Mouse (Mus musculus) lung, postnatal 0 days (tissue): ENCODE results near the gene Agt. TPM values are rescaled to one million over a fixed set of nuclear protein-coding genes. Genes with fewer than 3 reads are reported as not detected.

Experiments
- ATAC-seq: fragments of 200-750 bp; cut with Nextera tagmentation; 2 replicates; pipeline ENCODE4 v1.8.0; 2017; ENCODE audit warnings: moderate library complexity
- DNase-seq: peaks from one replicate; pipeline ENCODE4 v3.0.0-alpha.2; 2016; ENCODE audit warnings: low spot score
- H3K27ac ChIP-seq: fragments of 300-500 bp; sonication (generic); 2 replicates; pipeline ENCODE4 v1.5.1; 2014; ENCODE audit warnings: antibody characterized with exemption, mild to moderate bottlenecking, low read length, mixed read lengths
- H3K27me3 ChIP-seq: fragments of 300-500 bp; sonication (generic); replicated peaks from 2 replicates; pipeline ENCODE4 v1.6.1; 2014; ENCODE audit warnings: low read length, mixed read lengths; ENCODE audit not compliant: insufficient read depth
- H3K36me3 ChIP-seq: fragments of 300-500 bp; sonication (generic); 2 replicates; pipeline ENCODE4 v1.6.1; 2014; ENCODE audit warnings: low read length, mixed read lengths; ENCODE audit not compliant: insufficient read depth
- H3K4me1 ChIP-seq: fragments of 300-500 bp; sonication (generic); 2 replicates; pipeline ENCODE4 v1.6.1; 2014; ENCODE audit warnings: antibody characterized with exemption, low read depth, low read length, mixed read lengths; ENCODE audit not compliant: insufficient read depth
- H3K4me2 ChIP-seq: fragments of 300-500 bp; sonication (generic); replicated peaks from 2 replicates; pipeline ENCODE4 v1.6.1; 2014; ENCODE audit warnings: low read depth, mild to moderate bottlenecking, low read length, moderate library complexity, mixed read lengths
- H3K4me3 ChIP-seq: fragments of 300-500 bp; sonication (generic); 2 replicates; pipeline ENCODE4 v1.5.1; 2014; ENCODE audit warnings: low read depth, low read length
- H3K9ac ChIP-seq: fragments of 300-500 bp; sonication (generic); replicated peaks from 2 replicates; pipeline ENCODE4 v1.6.1; 2014; ENCODE audit warnings: low read depth, mild to moderate bottlenecking
- H3K9me3 ChIP-seq: fragments of 300-500 bp; sonication (generic); 2 replicates; pipeline ENCODE4 v1.6.1; 2016; ENCODE audit warnings: low read length, mixed read lengths
- CTCF ChIP-seq: IDR thresholded peaks from 2 replicates; pipeline ENCODE4 v1.5.1; 2016; ENCODE audit warnings: antibody characterized with exemption, mild to moderate bottlenecking
- EP300 ChIP-seq: IDR thresholded peaks from 2 replicates; pipeline ENCODE4 v1.6.1; 2016; ENCODE audit warnings: antibody characterized with exemption, mild to moderate bottlenecking, control low read depth
- WGBS: fragments of 180-500 bp; shearing (Covaris S2); extraction: QIAGEN DNeasy Blood & Tissue Kit; methylation state at CpG from one replicate; pipeline ENCODE4 v1.1.7; 2014; 5-methylcytosine and 5-hydroxymethylcytosine counted together
- polyA plus RNA-seq: library from polyadenylated mRNA; unstranded; fragments of >200 nt; fragmentation: Nextera tagmentation; extraction: Ambion mirVana; gene quantifications from 2 replicates; pipeline ENCODE4 v1.2.1, GENCODE M21; 2015

The Agt gene
- polyA plus RNA-seq, 1 experiment from 2014 or later: 133 TPM

DNA sequence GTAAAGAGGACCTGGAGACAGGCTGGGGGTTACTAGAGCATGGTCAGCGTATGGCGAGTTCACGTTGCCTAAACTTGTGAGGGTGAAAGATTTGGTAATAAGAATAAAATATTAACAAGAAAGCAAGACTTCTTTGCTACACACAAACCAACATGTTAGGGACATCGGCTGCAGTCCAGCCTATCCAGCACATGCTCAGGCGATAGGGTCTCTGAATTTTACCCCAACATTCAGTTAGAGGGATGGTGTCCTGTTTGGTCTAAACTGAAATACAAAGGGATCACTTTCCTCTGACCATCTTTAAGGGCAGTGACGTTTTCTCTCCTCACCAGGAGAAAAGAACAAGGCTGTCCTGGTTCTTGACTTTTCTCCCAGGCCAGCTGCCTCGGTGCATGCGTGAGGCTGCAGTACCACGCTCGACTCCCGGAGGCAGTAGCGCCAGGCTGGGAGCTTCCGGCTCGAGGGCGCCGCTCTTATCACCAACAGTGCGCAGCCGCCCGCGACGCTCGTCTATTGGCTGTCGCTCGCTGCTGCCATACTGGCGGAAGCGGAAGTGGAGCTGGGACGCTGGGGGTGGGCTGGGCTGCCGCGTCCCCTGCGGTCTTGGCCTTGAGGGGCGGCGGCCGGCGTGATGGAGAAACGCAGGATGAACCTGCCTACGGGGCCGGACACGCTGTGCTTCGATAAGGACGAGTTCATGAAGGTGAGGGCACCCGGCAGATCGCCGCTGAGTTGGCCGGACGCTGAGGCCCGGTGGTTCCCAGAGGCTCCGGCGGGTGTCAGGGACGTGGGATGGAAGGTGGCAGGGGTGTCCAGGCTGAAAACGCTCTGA lies 49.0 kb downstream of the Agt start, which contains the start of gene Cog2:
Cog2 (plus strand) TSS at position 519 of the 832 bp plus-strand sequence.
- Histone ChIP-seq H3K4me1 (peaks cover 5% of the 10 kb centered on the region; the same call in 1 of the 2 replicates), H3K27me3 (no peaks in the 10 kb centered on the region), H3K4me3 (peak within 1 kb of the TSS; percentile 93), H3K36me3 (peaks cover 2% of the 10 kb centered on the region; the same call in 1 of the 2 replicates), H3K9me3 (no peaks in the 10 kb centered on the region), H3K9ac (peak within 1 kb of the TSS; percentile 78), H3K4me2 (peak within 1 kb of the TSS; percentile 89), H3K27ac (peak within 1 kb of the TSS; percentile 26; the same call in 1 of the 2 replicates)
- ATAC-seq: peak; percentile 100
- 10% methylated on average over 50 of the region's 50 CpGs for WGBS
- TF ChIP-seq EP300 (no peak), CTCF (peak; percentile 94)
- DNase-seq: peak; percentile 97

DNA sequence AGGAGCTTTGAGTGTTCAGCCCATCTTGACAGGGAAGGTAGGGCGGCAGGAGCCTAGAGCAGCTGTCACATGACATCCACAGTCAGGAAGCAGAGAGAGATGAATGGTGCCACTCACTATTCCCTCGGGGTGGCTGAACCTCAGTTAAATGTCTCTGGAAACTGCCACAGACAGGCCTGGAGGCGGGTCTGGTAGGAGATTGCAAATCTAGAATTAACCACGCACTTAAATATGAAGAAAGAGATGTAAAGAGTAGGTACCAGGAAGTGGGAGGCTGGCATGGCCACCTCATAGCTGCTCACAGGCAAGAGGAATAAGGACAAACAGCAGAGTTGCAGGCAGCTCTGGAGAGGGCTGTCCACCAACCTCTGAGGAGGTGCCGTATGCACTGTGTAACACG lies 52.4 kb downstream of the Agt start:
- Histone ChIP-seq H3K36me3 (no peaks in the 10 kb centered on the region), H3K27ac (no peak overlapping the region), H3K9me3 (no peaks in the 10 kb centered on the region), H3K4me3 (no peak overlapping the region), H3K4me1 (peaks cover 5% of the 10 kb centered on the region; the same call in 1 of the 2 replicates), H3K9ac (no peak overlapping the region), H3K27me3 (no peaks in the 10 kb centered on the region), H3K4me2 (no peak overlapping the region)
- TF ChIP-seq CTCF (no peak), EP300 (no peak)
- DNase-seq (no peak), ATAC-seq (no peak)
- WGBS: 55% methylated on average over 6 of the region's 6 CpGs

DNA sequence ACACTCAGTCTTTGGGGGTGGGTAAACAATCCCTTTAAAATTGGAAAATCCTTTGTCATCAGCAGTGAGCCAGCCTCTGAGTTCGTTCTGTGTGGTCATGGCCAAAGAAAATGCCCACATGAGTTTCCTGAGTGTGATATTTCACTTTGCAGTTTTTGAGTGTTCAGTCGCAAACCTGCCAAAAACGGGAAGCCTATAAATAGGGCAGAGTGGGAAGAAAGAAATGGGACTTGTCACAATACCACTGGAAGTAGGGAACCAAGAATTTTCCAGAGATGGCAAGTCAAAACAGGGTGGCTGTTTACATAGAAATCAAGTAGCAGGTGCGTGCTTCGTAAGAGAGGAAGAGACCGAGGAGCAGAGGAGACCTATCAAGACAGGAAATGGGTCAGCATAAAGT lies 53.0 kb downstream of the Agt start:
- Histone ChIP-seq H3K9ac (no peak overlapping the region), H3K27me3 (no peaks in the 10 kb centered on the region), H3K36me3 (no peaks in the 10 kb centered on the region), H3K4me2 (no peak overlapping the region), H3K9me3 (no peaks in the 10 kb centered on the region), H3K27ac (no peak overlapping the region), H3K4me3 (no peak overlapping the region), H3K4me1 (peaks cover 1% of the 10 kb centered on the region; the same call in 1 of the 2 replicates)
- ATAC-seq (no peak), DNase-seq (no peak)
- 53% methylated on average over 6 of the region's 6 CpGs for WGBS
- no peak for TF ChIP-seq EP300
- no peak for TF ChIP-seq CTCF

DNA sequence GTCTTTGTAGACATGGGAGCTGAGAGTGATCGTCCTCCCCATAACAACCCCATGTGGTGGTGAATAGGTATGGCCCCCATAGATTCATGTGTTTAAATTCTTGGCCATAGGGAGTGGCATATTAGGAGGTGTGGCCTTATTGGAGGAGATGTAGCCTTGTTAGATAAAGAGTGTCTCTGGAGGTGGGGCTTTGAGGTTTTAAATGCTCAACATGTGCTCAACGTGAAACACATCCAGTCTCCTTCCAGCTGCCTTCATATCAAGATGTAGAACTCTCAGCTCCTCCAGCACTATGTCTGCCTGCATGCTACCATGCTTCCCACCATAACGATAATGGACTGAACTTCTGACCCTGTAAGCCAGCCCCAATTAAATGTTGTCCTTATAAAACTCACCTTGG lies 53.5 kb downstream of the Agt start:
- Histone ChIP-seq H3K9ac (no peak overlapping the region), H3K4me3 (no peak overlapping the region), H3K36me3 (no peaks in the 10 kb centered on the region), H3K9me3 (no peaks in the 10 kb centered on the region), H3K4me2 (no peak overlapping the region), H3K27ac (no peak overlapping the region), H3K4me1 (no peaks in the 10 kb centered on the region; the same call in 1 of the 2 replicates), H3K27me3 (no peaks in the 10 kb centered on the region)
- TF ChIP-seq EP300 (no peak), CTCF (no peak)
- 63% methylated on average over 3 of the region's 3 CpGs for WGBS
- DNase-seq: no peak
- ATAC-seq: no peak

DNA sequence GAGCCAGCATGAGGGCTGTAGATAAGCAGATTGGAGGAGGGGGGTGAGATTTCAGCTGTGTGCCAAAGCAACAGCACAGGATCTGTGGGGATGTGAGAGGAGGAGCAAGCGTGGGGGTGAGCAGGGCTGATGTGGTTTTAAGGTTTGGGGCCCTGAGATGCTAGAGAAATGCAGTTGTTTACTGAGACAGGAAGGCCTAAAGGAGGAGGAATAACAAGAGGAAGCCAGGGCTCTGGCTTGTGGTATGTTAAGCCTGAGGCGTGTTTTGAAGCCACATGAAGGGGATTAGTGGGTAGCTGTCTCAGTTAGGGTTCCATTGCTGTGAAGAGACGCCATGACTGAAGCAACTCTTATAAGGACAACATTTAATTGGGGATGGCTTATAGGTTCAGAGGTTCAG lies 60.4 kb downstream of the Agt start:
- no peak for ATAC-seq
- TF ChIP-seq CTCF (no peak), EP300 (no peak)
- H3K9me3 ChIP-seq: no peaks in the 10 kb centered on the region

DNA sequence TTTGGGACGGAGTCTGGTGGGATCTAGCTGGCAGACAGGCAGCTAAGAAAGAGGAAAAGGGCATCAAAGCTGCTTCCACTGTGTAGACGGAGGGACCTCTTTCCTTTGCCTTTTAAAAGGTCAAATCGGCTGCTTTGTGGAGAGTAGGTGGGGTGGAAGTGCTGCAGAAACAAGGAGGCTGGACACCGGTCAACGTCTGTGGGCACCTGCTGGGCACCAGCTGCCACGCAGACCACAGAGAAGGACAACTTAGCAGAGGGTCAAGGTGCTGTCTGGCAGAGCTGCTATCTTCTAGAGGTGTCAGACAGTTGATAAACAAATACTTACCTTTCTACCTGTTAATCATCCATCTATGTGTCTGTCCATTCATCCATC lies 61.2 kb downstream of the Agt start:
- no peak overlapping the region for H3K4me2 ChIP-seq
- ATAC-seq (no peak), DNase-seq (no peak)
- WGBS: 67% methylated on average over 6 of the region's 6 CpGs
- H3K9me3 ChIP-seq: no peaks in the 10 kb centered on the region; the same call in 1 of the 2 replicates
- no peak overlapping the region for H3K27ac ChIP-seq
- no peaks in the 10 kb centered on the region for H3K27me3 ChIP-seq
- no peaks in the 10 kb centered on the region for H3K4me1 ChIP-seq
- no peak overlapping the region for H3K9ac ChIP-seq
- H3K4me3 ChIP-seq: no peak overlapping the region
- H3K36me3 ChIP-seq: no peaks in the 10 kb centered on the region
- TF ChIP-seq EP300 (no peak), CTCF (no peak)

More for the DNA sequence above, 60.4 kb downstream of the Agt start:
- no peak overlapping the region for H3K9ac ChIP-seq
- no peak overlapping the region for H3K27ac ChIP-seq
- H3K4me3 ChIP-seq: no peak overlapping the region
- no peaks in the 10 kb centered on the region for H3K36me3 ChIP-seq
- no peaks in the 10 kb centered on the region for H3K4me1 ChIP-seq
- DNase-seq: no peak
- H3K27me3 ChIP-seq: no peaks in the 10 kb centered on the region
- WGBS: 70% methylated on average over 3 of the region's 3 CpGs
- no peak overlapping the region for H3K4me2 ChIP-seq
